Mouse (Mus musculus) myocyte (in vitro differentiated cells): ENCODE measurements around the gene Lrrc1.

Source experiments
- CEBPB ChIP-seq: IDR thresholded peaks from 2 replicates; pipeline ENCODE4 v1.6.1; 2011; ENCODE audit warnings: mild to moderate bottlenecking, moderate library complexity; ENCODE audit not compliant: poor library complexity, insufficient read depth, severe bottlenecking
- E2F4 ChIP-seq: IDR thresholded peaks from one replicate; pipeline ENCODE4 v1.6.1; 2011; ENCODE audit warnings: mild to moderate bottlenecking, control low read depth, moderate library complexity; ENCODE audit not compliant: insufficient read depth
- MAX ChIP-seq: IDR thresholded peaks from one replicate; pipeline ENCODE4 v1.6.1; 2011; ENCODE audit warnings: low read depth, mild to moderate bottlenecking, control low read depth
- MYOD1 ChIP-seq, 3 experiments: IDR thresholded peaks; one replicate each; pipeline ENCODE4 v1.6.1; 2011; ENCODE audit warnings: control low read depth in 2 of 3, low read depth in 2 of 3, mild to moderate bottlenecking in 2 of 3, moderate library complexity in 1 of 3; ENCODE audit not compliant: insufficient read length in 2 of 3, control insufficient read depth in 1 of 3
- MYOG ChIP-seq, 3 experiments: IDR thresholded peaks; one replicate each; pipeline ENCODE4 v1.6.1; 2011; ENCODE audit warnings: control low read depth in 2 of 3, low read depth in 2 of 3, mild to moderate bottlenecking in 2 of 3; ENCODE audit not compliant: insufficient read length in 2 of 3, control insufficient read depth in 1 of 3, insufficient read depth in 1 of 3
- POLR2A ChIP-seq: IDR thresholded peaks from one replicate; pipeline ENCODE4 v1.6.1; 2011; ENCODE audit warnings: low read depth, mild to moderate bottlenecking, control low read depth, moderate library complexity; ENCODE audit not compliant: insufficient read length
- POLR2AphosphoS2 ChIP-seq: IDR thresholded peaks from one replicate; pipeline ENCODE4 v1.6.1; 2011; ENCODE audit warnings: low read depth, control low read depth; ENCODE audit not compliant: insufficient read length
- REST ChIP-seq: IDR thresholded peaks from one replicate; pipeline ENCODE4 v1.6.1; 2011; ENCODE audit warnings: mild to moderate bottlenecking, control low read depth, moderate library complexity; ENCODE audit not compliant: insufficient read depth, insufficient read length
- SRF ChIP-seq: IDR thresholded peaks from one replicate; pipeline ENCODE4 v1.6.1; 2011; ENCODE audit warnings: low read depth; ENCODE audit not compliant: control insufficient read depth, insufficient read length
- TCF12 ChIP-seq: IDR thresholded peaks from one replicate; pipeline ENCODE4 v1.6.1; 2011; ENCODE audit warnings: mild to moderate bottlenecking, control low read depth; ENCODE audit not compliant: poor library complexity, insufficient read depth, severe bottlenecking
- TCF3 ChIP-seq: IDR thresholded peaks from one replicate; pipeline ENCODE4 v1.6.1; 2011; ENCODE audit warnings: low read depth, control low read depth; ENCODE audit not compliant: insufficient read length
- USF1 ChIP-seq: IDR thresholded peaks from one replicate; pipeline ENCODE4 v1.6.1; 2011; ENCODE audit warnings: low read depth, mild to moderate bottlenecking, control low read depth, moderate library complexity

- TF ChIP-seq MAX, result no peak
- TF ChIP-seq TCF12, result no peak
- TF ChIP-seq POLR2A, result no peak
- no peak for TF ChIP-seq CEBPB
- no peak for TF ChIP-seq REST
- no peak for TF ChIP-seq POLR2AphosphoS2
- no peak for TF ChIP-seq USF1
- no peak for TF ChIP-seq E2F4
- TF ChIP-seq TCF3, result no peak
- no peak for TF ChIP-seq SRF
- no peak for TF ChIP-seq MYOD1 (IDR thresholded peaks at IDR 0.05; ENCODE audit: control insufficient read depth in 1 of 3, insufficient read length in 2 of 3, low read depth in 2 of 3)
- no peak for TF ChIP-seq MYOG (IDR thresholded peaks at IDR 0.05; ENCODE audit: control insufficient read depth in 1 of 3, insufficient read depth in 1 of 3, insufficient read length in 2 of 3, low read depth in 2 of 3)
Measured at GRCm38 (mm10) chr9:77480001-77480400, 64.7 kb downstream of the Lrrc1 start.
